Mouse (Mus musculus) lung, postnatal 25 days (tissue): Measurements from ENCODE around the gene Cacna2d3.

Experiments
- DNase-seq: peaks from one replicate; pipeline ENCODE4 v3.0.0; 2022; ENCODE audit warnings: low spot score

The Cacna2d3 gene

GRCm38 (mm10) chr14:29013161-29013560, 708.5 kb downstream of the Cacna2d3 start:
- DNase-seq: no peak

- no peak for DNase-seq
Observed at GRCm38 (mm10) chr14:29009644-29010043, 712.0 kb downstream of the Cacna2d3 start.

- DNase-seq: no peak
Observed at GRCm38 (mm10) chr14:29005228-29005840, 716.3 kb downstream of the Cacna2d3 start.

GRCm38 (mm10) chr14:28996569-28996968, 725.1 kb downstream of the Cacna2d3 start:
- DNase-seq: no peak

GRCm38 (mm10) chr14:28988211-28988900, 733.3 kb downstream of the Cacna2d3 start:
- DNase-seq: no peak

- DNase-seq: peak; percentile 0
Observed at GRCm38 (mm10) chr14:28984276-28984675, 737.4 kb downstream of the Cacna2d3 start.

- no peak for DNase-seq
Observed at GRCm38 (mm10) chr14:28980482-28980881, 741.2 kb downstream of the Cacna2d3 start.

- DNase-seq: no peak
Observed at GRCm38 (mm10) chr14:28979230-28979629, 742.4 kb downstream of the Cacna2d3 start.

DNA sequence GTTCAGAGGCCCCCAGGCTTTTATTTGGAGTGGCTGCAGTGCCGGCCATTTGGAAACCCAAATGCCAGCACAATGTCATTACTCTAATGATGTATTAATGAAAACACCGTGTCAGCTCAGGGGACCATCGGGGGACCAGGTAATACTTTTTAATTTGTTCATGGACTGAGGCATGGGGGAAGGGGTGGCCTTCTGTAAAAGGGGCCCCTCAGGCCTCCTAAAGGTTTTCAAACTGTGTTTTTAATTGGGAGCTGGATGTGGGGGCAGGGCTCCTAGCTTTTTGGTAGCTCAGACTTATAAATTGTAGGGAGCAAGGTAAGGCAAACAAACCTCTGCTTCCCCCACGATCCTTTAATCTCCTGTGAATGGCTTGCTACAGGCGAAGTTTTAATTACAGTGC, 749.0 kb downstream of the Cacna2d3 start:
- no peak for DNase-seq

DNA sequence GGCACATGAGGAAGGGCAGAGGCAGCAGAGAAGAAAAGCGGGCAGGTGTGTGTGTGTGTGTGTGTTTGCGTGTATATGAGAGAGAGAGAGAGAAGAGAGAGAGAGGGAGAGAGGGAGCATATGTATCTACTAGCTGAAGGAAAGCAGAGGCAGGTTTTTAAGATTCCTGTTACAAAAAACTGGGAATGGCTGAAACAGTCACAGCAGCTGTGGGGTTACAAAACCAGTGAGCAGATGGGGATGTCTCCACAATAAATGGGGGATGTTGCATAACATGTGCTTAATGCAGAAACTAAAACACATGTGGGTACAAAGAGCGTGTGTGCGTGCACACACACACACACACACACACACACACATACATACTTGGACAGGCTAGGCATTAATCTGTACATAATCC, 752.4 kb downstream of the Cacna2d3 start:
- no peak for DNase-seq

- DNase-seq: no peak
Observed at GRCm38 (mm10) chr14:28966881-28967280, 754.8 kb downstream of the Cacna2d3 start.

DNA sequence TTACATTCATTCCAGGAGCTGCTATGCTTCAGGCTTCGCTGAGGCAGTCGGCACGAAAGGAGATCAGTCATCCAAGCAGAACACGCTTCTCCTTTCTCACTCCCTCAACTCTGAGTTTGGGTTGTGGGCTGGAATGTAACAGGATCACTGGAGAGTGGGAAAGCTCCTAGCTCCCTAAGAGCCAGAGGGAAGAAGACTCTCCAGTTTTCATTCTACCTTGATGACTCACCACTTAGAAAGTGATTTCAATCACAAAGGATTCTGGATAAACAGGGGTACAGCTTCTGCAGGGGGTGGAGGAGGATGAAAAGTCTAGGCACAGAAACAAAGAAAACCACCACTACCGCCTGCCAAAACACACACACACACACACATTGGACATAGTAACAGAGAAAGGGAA, 760.3 kb downstream of the Cacna2d3 start:
- no peak for DNase-seq

- DNase-seq: no peak
Observed at GRCm38 (mm10) chr14:28959042-28959441, 762.6 kb downstream of the Cacna2d3 start.

- no peak for DNase-seq
Observed at GRCm38 (mm10) chr14:28958131-28959015, 763.3 kb downstream of the Cacna2d3 start.

DNA sequence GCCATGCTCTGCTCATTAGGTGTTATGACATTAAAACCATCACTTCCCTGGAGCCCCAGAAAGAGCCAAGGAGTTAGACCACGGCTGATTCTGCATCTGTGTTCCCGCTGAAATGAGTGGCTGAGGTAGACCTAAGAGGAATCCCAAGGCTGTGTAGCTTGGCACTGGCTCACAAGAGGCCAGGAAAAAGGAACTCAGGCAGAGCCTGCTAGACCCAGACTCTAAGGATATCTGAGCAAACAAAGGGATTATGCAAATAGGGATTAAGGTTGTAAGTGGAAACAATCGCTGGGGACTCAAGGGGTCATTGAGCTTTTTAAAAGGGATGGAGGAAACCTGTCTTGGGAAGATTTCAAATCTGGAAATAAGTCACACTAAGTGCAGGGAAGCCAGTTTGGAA, 766.5 kb downstream of the Cacna2d3 start:
- DNase-seq: no peak

DNA sequence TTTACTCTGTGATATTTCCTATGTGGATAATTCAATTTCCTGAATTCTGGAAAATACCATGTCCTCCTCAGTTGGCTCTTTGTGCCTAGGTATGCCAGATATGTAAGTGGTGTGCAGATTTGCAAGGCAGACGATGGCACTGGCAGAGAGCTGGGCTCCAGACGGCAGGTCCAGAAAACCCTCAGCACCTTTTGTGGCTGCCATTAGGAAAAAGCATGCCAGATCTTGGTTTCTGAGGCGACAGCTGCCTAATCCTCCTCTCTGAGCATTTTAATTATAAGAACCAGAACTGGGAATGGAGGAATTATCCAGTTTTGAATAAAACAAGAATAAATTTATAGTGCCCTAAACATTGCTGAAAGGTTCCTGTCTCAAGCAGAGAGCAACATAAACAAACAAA, 767.1 kb downstream of the Cacna2d3 start:
- no peak for DNase-seq

- no peak for DNase-seq
Observed at GRCm38 (mm10) chr14:28954086-28954485, 767.6 kb downstream of the Cacna2d3 start.

- DNase-seq: no peak
Observed at GRCm38 (mm10) chr14:28953409-28953808, 768.3 kb downstream of the Cacna2d3 start.

DNA sequence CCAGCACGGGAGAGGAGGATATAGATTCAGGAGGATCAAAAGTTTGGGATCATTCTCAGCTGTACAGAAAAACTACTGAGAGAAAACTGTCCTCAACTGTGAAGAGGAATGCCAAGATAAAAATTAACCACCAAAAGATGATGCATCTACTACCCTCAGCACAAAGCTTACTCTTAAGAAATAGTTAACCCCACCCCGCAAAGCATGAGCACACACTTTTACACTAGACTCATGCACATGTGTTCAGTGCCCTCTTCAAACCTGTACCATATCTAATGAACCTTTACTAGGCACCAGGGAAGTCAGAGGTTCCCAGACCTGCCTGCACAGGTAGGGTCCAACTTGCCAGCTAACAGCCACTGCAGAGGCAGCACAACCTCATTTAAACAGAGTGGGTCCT, 771.2 kb downstream of the Cacna2d3 start:
- no peak for DNase-seq

GRCm38 (mm10) chr14:28949785-28950184, 771.9 kb downstream of the Cacna2d3 start:
- no peak for DNase-seq

DNA sequence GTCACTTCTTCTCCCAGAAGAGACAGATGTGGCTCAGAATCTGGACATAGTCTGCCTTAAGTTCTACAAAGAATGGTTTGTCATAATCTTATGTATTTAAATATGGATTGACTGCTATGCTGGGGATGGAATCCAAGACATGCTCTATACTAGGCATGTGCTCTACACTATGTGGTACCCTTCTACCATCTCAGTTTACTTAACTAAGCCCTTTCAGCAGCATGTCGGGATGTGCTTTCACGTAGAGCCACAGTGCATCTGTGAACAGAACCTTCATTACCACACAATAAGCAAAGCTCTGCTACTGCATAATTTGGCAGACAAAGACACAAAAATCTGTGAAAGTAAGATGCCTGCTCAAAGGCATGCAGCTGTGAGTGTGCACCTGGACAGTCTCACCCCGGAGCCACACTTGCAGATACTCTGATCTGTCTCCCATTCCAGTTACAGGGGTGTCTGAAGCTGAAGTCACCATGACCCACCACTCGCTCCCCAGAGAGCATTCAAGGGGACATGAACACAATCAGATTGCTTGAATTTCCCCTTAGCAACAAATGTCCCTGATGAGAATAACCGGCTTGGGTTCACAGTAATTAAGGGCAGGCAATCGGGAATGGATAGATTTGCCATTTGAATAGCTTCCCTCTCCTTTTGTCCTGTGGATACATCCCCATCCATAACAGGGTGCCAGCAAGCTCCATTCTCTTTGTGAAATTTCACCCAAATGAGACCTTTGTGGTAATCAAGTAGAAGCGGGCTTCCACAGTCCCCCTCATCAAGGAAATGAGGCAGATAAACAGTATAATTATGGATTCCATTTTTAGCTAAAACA, 773.4 kb downstream of the Cacna2d3 start:
- DNase-seq: no peak

- no peak for DNase-seq
Observed at GRCm38 (mm10) chr14:28932746-28933293, 788.8 kb downstream of the Cacna2d3 start.
